Mouse (Mus musculus): ENCODE data around the gene Abca1.

Abca1 gene

GRCm38 (mm10) chr4:53120038-53120685, 39.5 kb downstream of the Abca1 start:
- no peak for DNase-seq

- DNase-seq = no peak
These were observed 41.1 kb downstream of the Abca1 start for GRCm38 (mm10) chr4:53118643-53119042.

GRCm38 (mm10) chr4:53117610-53118009, 42.1 kb downstream of the Abca1 start:
- DNase-seq = no peak

- no peak for DNase-seq
These were observed 42.6 kb downstream of the Abca1 start for GRCm38 (mm10) chr4:53117076-53117475.

- DNase-seq = no peak
These were observed 43.8 kb downstream of the Abca1 start for GRCm38 (mm10) chr4:53115866-53116265.

- DNase-seq = no peak
These were observed 44.3 kb downstream of the Abca1 start for GRCm38 (mm10) chr4:53115410-53115809.

- DNase-seq = no peak
These were observed 47.8 kb downstream of the Abca1 start for GRCm38 (mm10) chr4:53111919-53112355.

- DNase-seq = no peak
These were observed 49.3 kb downstream of the Abca1 start for GRCm38 (mm10) chr4:53110356-53110755.

- DNase-seq = no peak
These were observed 50.2 kb downstream of the Abca1 start for GRCm38 (mm10) chr4:53109381-53109928.

GRCm38 (mm10) chr4:53108194-53108593, 51.5 kb downstream of the Abca1 start:
- no peak for DNase-seq

- DNase-seq = no peak
These were observed 53.0 kb downstream of the Abca1 start for GRCm38 (mm10) chr4:53106732-53107131.

- DNase-seq = no peak
These were observed 53.6 kb downstream of the Abca1 start for GRCm38 (mm10) chr4:53106071-53106470.

GRCm38 (mm10) chr4:53104634-53105033, 55.1 kb downstream of the Abca1 start:
- no peak for DNase-seq

- no peak for DNase-seq
These were observed 57.2 kb downstream of the Abca1 start for GRCm38 (mm10) chr4:53102529-53102928.

- DNase-seq = no peak
These were observed 58.4 kb downstream of the Abca1 start for GRCm38 (mm10) chr4:53101306-53101705.

- DNase-seq = no peak
These were observed 59.2 kb downstream of the Abca1 start for GRCm38 (mm10) chr4:53100492-53100891.

- DNase-seq = no peak
These were observed 64.8 kb downstream of the Abca1 start for GRCm38 (mm10) chr4:53094850-53095249.

- DNase-seq = no peak
These were observed 65.4 kb downstream of the Abca1 start for GRCm38 (mm10) chr4:53094331-53094730.

GRCm38 (mm10) chr4:53093615-53094014, 66.1 kb downstream of the Abca1 start:
- no peak for DNase-seq

GRCm38 (mm10) chr4:53089641-53090040, 70.1 kb downstream of the Abca1 start:
- no peak for DNase-seq

GRCm38 (mm10) chr4:53088999-53089398, 70.7 kb downstream of the Abca1 start:
- DNase-seq = no peak

- DNase-seq = no peak
These were observed 73.1 kb downstream of the Abca1 start for GRCm38 (mm10) chr4:53086636-53087035.

GRCm38 (mm10) chr4:53085634-53086033, 74.1 kb downstream of the Abca1 start:
- no peak for DNase-seq

- no peak for DNase-seq
These were observed 76.6 kb downstream of the Abca1 start for GRCm38 (mm10) chr4:53083071-53083470.

GRCm38 (mm10) chr4:53082451-53082850, 77.2 kb downstream of the Abca1 start:
- no peak for DNase-seq
